Mouse (Mus musculus) liver, postnatal 0 days (tissue): Measurements from ENCODE around the gene Tcl1b1.
"Not testable (repeated sequence)": the region's sequence is repeated elsewhere in the genome, so short reads cannot be mapped to it uniquely, and the experiment has no call there.

Source experiments
- CTCF ChIP-seq: sonication (generic); IDR thresholded peaks from 2 replicates; pipeline ENCODE4 v1.5.1; 2016; ENCODE audit warnings: antibody characterized with exemption, low read depth
- EP300 ChIP-seq: IDR thresholded peaks from 2 replicates; pipeline ENCODE4 v1.6.1; 2016; ENCODE audit warnings: antibody characterized with exemption, low read depth, mild to moderate bottlenecking

DNA sequence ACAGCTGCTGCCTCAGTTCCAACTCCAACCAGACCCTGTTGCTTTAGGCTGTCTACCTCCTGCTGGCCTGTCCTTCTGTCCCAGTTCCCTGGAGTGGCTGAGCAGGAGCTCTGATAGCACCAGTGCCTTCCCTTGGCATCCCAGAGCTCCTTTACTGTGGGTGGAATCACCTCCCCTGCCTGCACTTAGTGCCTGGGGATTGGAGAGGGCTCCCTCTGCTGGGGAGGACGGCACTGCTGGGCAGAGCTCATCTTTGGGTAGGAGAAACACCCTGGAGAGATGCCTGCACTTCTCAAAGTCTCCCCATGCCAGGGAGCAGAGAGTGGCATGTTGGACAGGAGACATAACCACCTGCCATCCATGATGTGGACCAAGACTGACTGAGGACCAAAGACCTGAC, 14.6 kb upstream of the Tcl1b1 start:
- 0 out of 2 replicates have a peak, but pooled peaks have one; percentile 4 for TF ChIP-seq CTCF
- TF ChIP-seq EP300 = not testable (repeated sequence)
